Mouse (Mus musculus) lung, postnatal 0 days (tissue): Measurements from ENCODE around the gene Tomm34.

Experiments
- CTCF ChIP-seq: IDR thresholded peaks from 2 replicates; pipeline ENCODE4 v1.5.1; 2016; ENCODE audit warnings: antibody characterized with exemption, mild to moderate bottlenecking
- EP300 ChIP-seq: IDR thresholded peaks from 2 replicates; pipeline ENCODE4 v1.6.1; 2016; ENCODE audit warnings: antibody characterized with exemption, mild to moderate bottlenecking, control low read depth

GRCm38 (mm10) chr2:164022104-164022503, 48.9 kb downstream of the Tomm34 start:
- TF ChIP-seq CTCF (no peak), EP300 (no peak)
